Mouse (Mus musculus) R1 (cell line): ENCODE measurements at regions not wholly inside any gene's neighbourhood (a gene's known extent, or its start where the extent isn't known, plus 50 kb on each side); places are given as distances from the start of the nearest gene placed in this dataset.

Experiments used
- DNase-seq: peaks from one replicate; pipeline ENCODE4 v3.0.0-alpha.2; 2018; ENCODE audit warnings: low read depth, low spot score

- DNase-seq: no peak
Observed at GRCm38 (mm10) chr9:93098008-93098581, 556.1 kb downstream of the Plod2 start.

- DNase-seq: no peak
Observed at GRCm38 (mm10) chr9:93130561-93130960, 588.5 kb downstream of the Plod2 start.

GRCm38 (mm10) chr9:93131620-93132200 is 589.7 kb downstream of the Plod2 start:
- DNase-seq: no peak

GRCm38 (mm10) chr9:93136349-93136748 is 594.3 kb downstream of the Plod2 start:
- no peak for DNase-seq

- no peak for DNase-seq
Observed at GRCm38 (mm10) chr9:93170071-93170470, 628.0 kb downstream of the Plod2 start.

GRCm38 (mm10) chr9:93186638-93187037 is 644.6 kb downstream of the Plod2 start:
- DNase-seq: no peak

- DNase-seq: no peak
Observed at GRCm38 (mm10) chr9:93232562-93232961, 690.5 kb downstream of the Plod2 start.

GRCm38 (mm10) chr9:93252146-93252545 is 710.1 kb downstream of the Plod2 start:
- no peak for DNase-seq

GRCm38 (mm10) chr9:93297332-93297731 is 755.3 kb downstream of the Plod2 start:
- DNase-seq: peak; percentile 79

GRCm38 (mm10) chr9:93306753-93307152 is 764.7 kb downstream of the Plod2 start:
- no peak for DNase-seq

GRCm38 (mm10) chr9:93328997-93329682 is 787.1 kb downstream of the Plod2 start:
- DNase-seq: no peak
